Mouse (Mus musculus) layer of hippocampus, postnatal 14 days (tissue): ENCODE results near the gene Mlf2. TPM values are rescaled to one million over a fixed set of nuclear protein-coding genes. Genes with fewer than 3 reads are reported as not detected.

ENCODE experiments used
- DNase-seq, 2 experiments: peaks; one replicate each; pipeline ENCODE4 v3.0.0; 2021 to 2022; ENCODE audit warnings: low spot score in 2 of 2, mixed read lengths in 1 of 2
- total RNA-seq, 2 experiments: library from RNA; stranded (reverse); gene quantifications; 2 replicates each; pipeline ENCODE4 v1.2.3; 2021

The Mlf2 gene
- total RNA-seq, 2 experiments from 2014 or later = 681 to 696 TPM

- DNase-seq = peak in 1 of 2 experiments; percentile 65
These were observed 533 bp downstream of the Mlf2 start for GRCm38 (mm10) chr6:124931525-124932313.

GRCm38 (mm10) chr6:124932314-124932695, 1.1 kb downstream of the Mlf2 start:
- DNase-seq = no peak

- no peak for DNase-seq
These were observed 1.9 kb downstream of the Mlf2 start for GRCm38 (mm10) chr6:124933127-124933526.

GRCm38 (mm10) chr6:124934670-124935069, 3.5 kb downstream of the Mlf2 start:
- DNase-seq = no peak

- DNase-seq = no peak
These were observed 5.5 kb downstream of the Mlf2 start for GRCm38 (mm10) chr6:124936681-124937080.

- DNase-seq = no peak
These were observed 6.3 kb downstream of the Mlf2 start for GRCm38 (mm10) chr6:124937493-124937892.

GRCm38 (mm10) chr6:124938554-124938953, 7.4 kb downstream of the Mlf2 start:
- DNase-seq = no peak

GRCm38 (mm10) chr6:124941679-124942078, 10.5 kb downstream of the Mlf2 start:
- DNase-seq = no peak

- DNase-seq = no peak
These were observed 12.3 kb downstream of the Mlf2 start for GRCm38 (mm10) chr6:124943526-124943925.

GRCm38 (mm10) chr6:124953991-124954715, 23.0 kb downstream of the Mlf2 start:
- DNase-seq = no peak

- DNase-seq = no peak
These were observed 24.0 kb downstream of the Mlf2 start for GRCm38 (mm10) chr6:124955212-124955611.

GRCm38 (mm10) chr6:124958127-124958526, 26.9 kb downstream of the Mlf2 start:
- no peak for DNase-seq

GRCm38 (mm10) chr6:124959960-124960359, 28.8 kb downstream of the Mlf2 start:
- DNase-seq = no peak

GRCm38 (mm10) chr6:124961021-124961420, 29.8 kb downstream of the Mlf2 start:
- DNase-seq = no peak

- DNase-seq = peak in 1 of 2 experiments; percentile 27
These were observed 33.5 kb downstream of the Mlf2 start for GRCm38 (mm10) chr6:124964638-124965037.

- DNase-seq = peak; percentile 95 to 97
These were observed 34.0 kb downstream of the Mlf2 start, which contains the start of gene Cops7a for GRCm38 (mm10) chr6:124965088-124965719. Cops7a (minus strand) TSS chr6:124965538.

GRCm38 (mm10) chr6:124965747-124966146, 34.6 kb downstream of the Mlf2 start:
- no peak for DNase-seq

GRCm38 (mm10) chr6:124966466-124967118, 35.4 kb downstream of the Mlf2 start:
- DNase-seq = no peak

- peak in 1 of 2 experiments; percentile 28 for DNase-seq
These were observed 36.6 kb downstream of the Mlf2 start for GRCm38 (mm10) chr6:124967766-124968165.
